Mouse (Mus musculus): ENCODE results near the gene Dlx3. TPM values are rescaled to one million over a fixed set of nuclear protein-coding genes. Genes with fewer than 3 reads are reported as not detected.

The Dlx3 gene
- polyA plus RNA-seq, 1 experiment, result 0.33 TPM

- Histone ChIP-seq H3K27ac (ENCODE audit: insufficient read depth, low read depth, low read length) (no peak overlapping the region), H3K36me3 (ENCODE audit: control insufficient read depth, insufficient read depth, low read length) (no peaks in the 10 kb centered on the region), H3K27me3 (ENCODE audit: control insufficient read depth, insufficient read depth, low read length) (no peaks in the 10 kb centered on the region), H3K4me1 (ENCODE audit: control insufficient read depth, insufficient read depth, insufficient read length, low read length) (peaks cover 11% of the 10 kb centered on the region; the same call in 1 of the 2 replicates), H3K4me3 (ENCODE audit: low read depth, low read length) (no peak overlapping the region)
- TF ChIP-seq POLR2A (IDR thresholded peaks at IDR 0.05; ENCODE audit: low read depth, low read length), result no peak
- no peak for TF ChIP-seq CTCF (IDR thresholded peaks at IDR 0.05; ENCODE audit: extremely low read depth, insufficient read length, insufficient replicate concordance, low read depth, low read length)
- 85% methylated on average over 7 of the region's 7 CpGs for WGBS
Measured at GRCm38 (mm10) chr11:95082896-95083295, 37.0 kb upstream of the Dlx3 start.

GRCm38 (mm10) chr11:95084175-95084574, 35.7 kb upstream of the Dlx3 start:
- H3K27ac ChIP-seq (ENCODE audit: insufficient read depth, low read depth, low read length), result no peak overlapping the region
- no peak overlapping the region for H3K4me3 ChIP-seq (ENCODE audit: low read depth, low read length)
- no peaks in the 10 kb centered on the region for H3K27me3 ChIP-seq (ENCODE audit: control insufficient read depth, insufficient read depth, low read length)
- 53% methylated on average over 4 of the region's 4 CpGs for WGBS
- H3K4me1 ChIP-seq (ENCODE audit: control insufficient read depth, insufficient read depth, insufficient read length, low read length), result peaks cover 4% of the 10 kb centered on the region; the same call in 1 of the 2 replicates
- TF ChIP-seq CTCF (IDR thresholded peaks at IDR 0.05; ENCODE audit: extremely low read depth, insufficient read length, insufficient replicate concordance, low read depth, low read length) (no peak), POLR2A (IDR thresholded peaks at IDR 0.05; ENCODE audit: low read depth, low read length) (no peak)
- no peaks in the 10 kb centered on the region for H3K36me3 ChIP-seq (ENCODE audit: control insufficient read depth, insufficient read depth, low read length)

- H3K4me1 ChIP-seq (ENCODE audit: control insufficient read depth, insufficient read depth, insufficient read length, low read length), result no peaks in the 10 kb centered on the region; the same call in 1 of the 2 replicates
- H3K27me3 ChIP-seq (ENCODE audit: control insufficient read depth, insufficient read depth, low read length), result no peaks in the 10 kb centered on the region
- H3K4me3 ChIP-seq (ENCODE audit: low read depth, low read length), result no peak overlapping the region
- H3K27ac ChIP-seq (ENCODE audit: insufficient read depth, low read depth, low read length), result no peak overlapping the region
- no peaks in the 10 kb centered on the region for H3K36me3 ChIP-seq (ENCODE audit: control insufficient read depth, insufficient read depth, low read length)
- 59% methylated on average over 5 of the region's 5 CpGs for WGBS
- no peak for TF ChIP-seq POLR2A (IDR thresholded peaks at IDR 0.05; ENCODE audit: low read depth, low read length)
- TF ChIP-seq CTCF (IDR thresholded peaks at IDR 0.05; ENCODE audit: extremely low read depth, insufficient read length, insufficient replicate concordance, low read depth, low read length), result no peak
Measured at GRCm38 (mm10) chr11:95084811-95085382, 35.0 kb upstream of the Dlx3 start.

- H3K4me1 ChIP-seq (ENCODE audit: control insufficient read depth, insufficient read depth, insufficient read length, low read length), result no peaks in the 10 kb centered on the region; the same call in 1 of the 2 replicates
- no peaks in the 10 kb centered on the region for H3K27me3 ChIP-seq (ENCODE audit: control insufficient read depth, insufficient read depth, low read length)
- 41% methylated on average over 5 of the region's 5 CpGs for WGBS
- H3K4me3 ChIP-seq (ENCODE audit: low read depth, low read length), result no peak overlapping the region
- H3K27ac ChIP-seq (ENCODE audit: insufficient read depth, low read depth, low read length), result no peak overlapping the region
- TF ChIP-seq CTCF (IDR thresholded peaks at IDR 0.05; ENCODE audit: extremely low read depth, insufficient read length, insufficient replicate concordance, low read depth, low read length), result no peak
- no peak for TF ChIP-seq POLR2A (IDR thresholded peaks at IDR 0.05; ENCODE audit: low read depth, low read length)
- no peaks in the 10 kb centered on the region for H3K36me3 ChIP-seq (ENCODE audit: control insufficient read depth, insufficient read depth, low read length)
Measured at GRCm38 (mm10) chr11:95085710-95086109, 34.2 kb upstream of the Dlx3 start.

- H3K4me3 ChIP-seq (ENCODE audit: low read depth, low read length), result no peak overlapping the region
- no peaks in the 10 kb centered on the region for H3K27me3 ChIP-seq (ENCODE audit: control insufficient read depth, insufficient read depth, low read length)
- whole genome bisulfite sequencing, result 71% methylated on average over 5 of the region's 5 CpGs
- no peaks in the 10 kb centered on the region for H3K36me3 ChIP-seq (ENCODE audit: control insufficient read depth, insufficient read depth, low read length)
- no peak overlapping the region for H3K27ac ChIP-seq (ENCODE audit: insufficient read depth, low read depth, low read length)
- no peaks in the 10 kb centered on the region; the same call in 1 of the 2 replicates for H3K4me1 ChIP-seq (ENCODE audit: control insufficient read depth, insufficient read depth, insufficient read length, low read length)
- TF ChIP-seq CTCF (IDR thresholded peaks at IDR 0.05; ENCODE audit: extremely low read depth, insufficient read length, insufficient replicate concordance, low read depth, low read length) (no peak), POLR2A (IDR thresholded peaks at IDR 0.05; ENCODE audit: low read depth, low read length) (no peak)
Measured at GRCm38 (mm10) chr11:95086229-95086628, 33.7 kb upstream of the Dlx3 start.

GRCm38 (mm10) chr11:95087301-95088228, 32.4 kb upstream of the Dlx3 start:
- Histone ChIP-seq H3K27ac (ENCODE audit: insufficient read depth, low read depth, low read length) (0 out of 2 replicates have a peak overlapping the region, but pooled peaks have one; percentile 31), H3K4me3 (ENCODE audit: low read depth, low read length) (no peak overlapping the region), H3K36me3 (ENCODE audit: control insufficient read depth, insufficient read depth, low read length) (no peaks in the 10 kb centered on the region), H3K27me3 (ENCODE audit: control insufficient read depth, insufficient read depth, low read length) (no peaks in the 10 kb centered on the region), H3K4me1 (ENCODE audit: control insufficient read depth, insufficient read depth, insufficient read length, low read length) (no peaks in the 10 kb centered on the region; the same call in 1 of the 2 replicates)
- WGBS, result 45% methylated on average over 17 of the region's 17 CpGs
- TF ChIP-seq POLR2A (IDR thresholded peaks at IDR 0.05; ENCODE audit: low read depth, low read length) (no peak), CTCF (IDR thresholded peaks at IDR 0.05; ENCODE audit: extremely low read depth, insufficient read length, insufficient replicate concordance, low read depth, low read length) (no peak)

- H3K4me1 ChIP-seq (ENCODE audit: control insufficient read depth, insufficient read depth, insufficient read length, low read length), result no peaks in the 10 kb centered on the region; the same call in 1 of the 2 replicates
- no peak for TF ChIP-seq CTCF (IDR thresholded peaks at IDR 0.05; ENCODE audit: extremely low read depth, insufficient read length, insufficient replicate concordance, low read depth, low read length)
- no peak for TF ChIP-seq POLR2A (IDR thresholded peaks at IDR 0.05; ENCODE audit: low read depth, low read length)
- peak overlapping the region; percentile 31; the same call in 1 of the 2 replicates for H3K27ac ChIP-seq (ENCODE audit: insufficient read depth, low read depth, low read length)
- H3K4me3 ChIP-seq (ENCODE audit: low read depth, low read length), result no peak overlapping the region
- no peaks in the 10 kb centered on the region for H3K27me3 ChIP-seq (ENCODE audit: control insufficient read depth, insufficient read depth, low read length)
- H3K36me3 ChIP-seq (ENCODE audit: control insufficient read depth, insufficient read depth, low read length), result no peaks in the 10 kb centered on the region
- 75% methylated on average over 7 of the region's 7 CpGs for WGBS
Measured at GRCm38 (mm10) chr11:95088286-95088685, 31.6 kb upstream of the Dlx3 start.
